Mouse (Mus musculus) liver, adult 2 months (tissue): ENCODE measurements around the gene Iqcn. TPM values are rescaled to one million over a fixed set of nuclear protein-coding genes. Genes with fewer than 3 reads are reported as not detected.
A peak's percentile ranks its signal among the peaks of the same experiment; 100 is the strongest.

Source experiments
- DNase-seq: peaks from one replicate; pipeline ENCODE4 v3.0.0-alpha.2; 2011; ENCODE audit warnings: low read depth, low spot score; ENCODE audit errors: extremely low read depth
- H3K27ac ChIP-seq: fragments of 200-500 bp; replicated peaks from 2 replicates; pipeline ENCODE4 v1.5.1; 2012; ENCODE audit warnings: low read depth, mild to moderate bottlenecking, control low read depth, inconsistent platforms, low read length; ENCODE audit not compliant: insufficient read depth
- H3K27me3 ChIP-seq: fragments of 200-500 bp; 2 replicates; pipeline ENCODE4 v1.6.1; 2012; ENCODE audit warnings: mild to moderate bottlenecking, moderate library complexity, low read length, inconsistent platforms; ENCODE audit not compliant: control insufficient read depth, insufficient read depth
- H3K36me3 ChIP-seq: fragments of 200-500 bp; 2 replicates; pipeline ENCODE4 v1.6.1; 2012; ENCODE audit warnings: low read length, inconsistent platforms; ENCODE audit not compliant: control insufficient read depth, insufficient read depth
- H3K4me1 ChIP-seq: fragments of 200-500 bp; 2 replicates; pipeline ENCODE4 v1.6.1; 2011; ENCODE audit warnings: low read length; ENCODE audit not compliant: control insufficient read depth, insufficient read depth
- H3K4me3 ChIP-seq: fragments of 200-500 bp; 2 replicates; pipeline ENCODE4 v1.5.1; 2011; ENCODE audit warnings: low read depth, mild to moderate bottlenecking, control low read depth, low read length, moderate library complexity; ENCODE audit not compliant: insufficient read depth
- H3K79me2 ChIP-seq: fragments of 200-500 bp; 2 replicates; pipeline ENCODE4 v1.6.1; 2012; ENCODE audit warnings: inconsistent platforms, mild to moderate bottlenecking, low read length, moderate library complexity; ENCODE audit not compliant: control insufficient read depth, insufficient read depth
- H3K9ac ChIP-seq: fragments of 200-500 bp; 2 replicates; pipeline ENCODE4 v1.6.1; 2012; ENCODE audit warnings: low read depth, mild to moderate bottlenecking, control low read depth, inconsistent platforms, low read length
- CTCF ChIP-seq: fragments of 200-500 bp; IDR thresholded peaks from 2 replicates; pipeline ENCODE4 v1.5.1; 2011; ENCODE audit warnings: low read depth, low read length, control low read depth
- POLR2A ChIP-seq: fragments of 200-500 bp; IDR thresholded peaks from 2 replicates; pipeline ENCODE4 v1.6.1; 2011; ENCODE audit warnings: low read length, control low read depth; ENCODE audit not compliant: insufficient read depth; ENCODE audit errors: extremely low read depth
- WGBS: fragments of 180-500 bp; shearing (Covaris S2); methylation state at CpG from one replicate; pipeline ENCODE4 v1.1.7; 2018; 5-methylcytosine and 5-hydroxymethylcytosine counted together
- polyA plus RNA-seq: library from polyadenylated mRNA; depleted of rRNA; stranded (reverse); fragments of >200 nt; gene quantifications from 2 replicates; pipeline ENCODE4 v1.2.3, GENCODE M21; 2012
- total RNA-seq: library from RNA; depleted of rRNA; stranded (reverse); fragments of >200 nt; gene quantifications from 2 replicates; pipeline ENCODE4 v1.2.3, GENCODE M21; 2014

Iqcn gene
- total and polyA plus RNA-seq, 2 experiments: not detected

DNA sequence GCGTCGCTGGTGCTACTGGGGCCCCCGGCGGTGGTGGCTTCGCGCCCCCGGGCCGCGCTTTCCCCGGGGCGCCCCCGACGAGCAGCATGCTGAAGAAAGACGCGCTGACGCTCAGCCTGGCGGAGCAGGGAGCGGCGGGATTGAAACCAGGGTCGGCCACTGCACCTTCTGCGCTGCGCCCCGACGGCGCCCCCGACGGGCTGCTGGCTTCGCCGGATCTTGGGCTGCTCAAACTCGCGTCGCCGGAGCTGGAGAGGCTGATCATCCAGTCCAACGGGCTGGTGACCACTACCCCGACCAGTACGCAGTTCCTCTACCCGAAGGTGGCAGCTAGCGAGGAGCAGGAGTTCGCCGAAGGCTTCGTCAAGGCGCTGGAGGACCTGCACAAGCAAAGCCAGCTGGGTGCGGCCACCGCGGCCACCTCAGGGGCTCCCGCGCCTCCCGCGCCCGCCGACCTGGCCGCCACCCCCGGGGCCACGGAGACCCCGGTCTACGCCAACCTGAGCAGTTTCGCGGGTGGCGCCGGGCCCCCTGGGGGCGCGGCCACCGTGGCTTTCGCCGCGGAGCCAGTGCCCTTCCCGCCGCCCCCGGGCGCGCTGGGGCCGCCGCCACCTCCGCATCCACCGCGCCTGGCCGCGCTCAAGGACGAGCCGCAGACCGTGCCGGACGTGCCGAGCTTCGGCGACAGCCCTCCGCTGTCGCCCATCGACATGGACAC, 4.0 kb upstream of the Iqcn start:
- Histone ChIP-seq H3K79me2 (peaks cover 9% of the 10 kb centered on the region; the same call in 1 of the 2 replicates), H3K9ac (peak overlapping the region; percentile 90), H3K36me3 (no peaks in the 10 kb centered on the region), H3K27ac (peak overlapping the region; percentile 90), H3K27me3 (no peaks in the 10 kb centered on the region), H3K4me3 (peak overlapping the region; percentile 73), H3K4me1 (peaks cover 14% of the 10 kb centered on the region)
- WGBS: 1% methylated on average over 85 of the region's 89 CpGs
- TF ChIP-seq CTCF: no peak
- TF ChIP-seq POLR2A: no peak
- DNase-seq: no peak

GRCm38 (mm10) chr8:70699834-70700554, 3.3 kb upstream of the Iqcn start:
- no peaks in the 10 kb centered on the region for H3K36me3 ChIP-seq
- H3K27ac ChIP-seq: peak overlapping the region; percentile 90
- TF ChIP-seq POLR2A: peak; percentile 74
- TF ChIP-seq CTCF: no peak
- whole genome bisulfite sequencing: under 1% methylated on average over 59 of the region's 59 CpGs
- H3K9ac ChIP-seq: peak overlapping the region; percentile 90
- H3K4me3 ChIP-seq: peak overlapping the region; percentile 73
- no peak for DNase-seq
- no peaks in the 10 kb centered on the region for H3K27me3 ChIP-seq
- peaks cover 9% of the 10 kb centered on the region; the same call in 1 of the 2 replicates for H3K79me2 ChIP-seq
- peaks cover 14% of the 10 kb centered on the region for H3K4me1 ChIP-seq

- WGBS: under 1% methylated on average over 20 of the region's 20 CpGs
- H3K4me1 ChIP-seq: peaks cover 14% of the 10 kb centered on the region
Observed at GRCm38 (mm10) chr8:70700555-70700922, 2.7 kb upstream of the Iqcn start.

GRCm38 (mm10) chr8:70701048-70701981, 1.9 kb upstream of the Iqcn start:
- H3K4me3 ChIP-seq: no peak overlapping the region
- H3K4me1 ChIP-seq: peaks cover 14% of the 10 kb centered on the region
- H3K27me3 ChIP-seq: no peaks in the 10 kb centered on the region
- no peaks in the 10 kb centered on the region for H3K36me3 ChIP-seq
- no peak for DNase-seq
- peak overlapping the region; percentile 34 for H3K27ac ChIP-seq
- 59% methylated on average over 10 of the region's 10 CpGs for WGBS
- peaks cover 9% of the 10 kb centered on the region; the same call in 1 of the 2 replicates for H3K79me2 ChIP-seq
- TF ChIP-seq POLR2A: no peak
- no peak for TF ChIP-seq CTCF
- H3K9ac ChIP-seq: no peak overlapping the region

More at GRCm38 (mm10) chr8:70700555-70700922, 2.7 kb upstream of the Iqcn start:
- Histone ChIP-seq H3K27me3 (no peaks in the 10 kb centered on the region), H3K9ac (no peak overlapping the region; the same call in 1 of the 2 replicates), H3K4me3 (peak overlapping the region; percentile 73), H3K79me2 (peaks cover 9% of the 10 kb centered on the region; the same call in 1 of the 2 replicates), H3K36me3 (no peaks in the 10 kb centered on the region), H3K27ac (peak overlapping the region; percentile 34)
- DNase-seq: peak; percentile 83
- peak; percentile 87 for TF ChIP-seq CTCF
- peak; percentile 55; the same call in 1 of the 2 replicates for TF ChIP-seq POLR2A
